Mouse (Mus musculus) bone marrow macrophage, adult 2 months (primary cell): ENCODE results near the gene Dmwd.

Experiments used
- CTCF ChIP-seq: IDR thresholded peaks from 2 replicates; pipeline ENCODE4 v1.5.1; 2012; ENCODE audit warnings: low read depth, mild to moderate bottlenecking, low read length, moderate library complexity
- POLR2A ChIP-seq: IDR thresholded peaks from 2 replicates; pipeline ENCODE4 v1.6.1; 2012; ENCODE audit warnings: mild to moderate bottlenecking, low read depth, low read length, borderline replicate concordance

DNA sequence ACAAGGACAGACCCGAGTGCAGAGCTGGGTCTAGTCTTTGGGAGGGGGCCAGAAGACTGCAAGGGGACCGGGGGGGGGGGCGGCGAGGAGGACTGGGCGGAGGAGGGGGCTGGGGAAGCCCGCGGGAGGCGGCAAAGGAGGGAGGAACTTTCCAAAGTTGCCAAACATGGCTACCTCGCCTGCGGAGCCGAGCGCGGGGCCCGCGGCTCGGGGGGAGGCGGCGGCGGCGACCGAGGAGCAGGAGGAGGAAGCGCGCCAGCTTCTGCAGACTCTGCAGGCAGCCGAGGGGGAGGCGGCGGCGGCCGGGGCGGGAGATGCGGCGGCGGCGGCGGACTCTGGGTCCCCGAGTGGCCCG is 18.4 kb downstream of the Dmwd start, which contains the start of gene Six5:
- TF ChIP-seq CTCF = no peak
- TF ChIP-seq POLR2A = no peak
